Mouse (Mus musculus): ENCODE results near the gene Pcdh7.

Gene Pcdh7

DNA sequence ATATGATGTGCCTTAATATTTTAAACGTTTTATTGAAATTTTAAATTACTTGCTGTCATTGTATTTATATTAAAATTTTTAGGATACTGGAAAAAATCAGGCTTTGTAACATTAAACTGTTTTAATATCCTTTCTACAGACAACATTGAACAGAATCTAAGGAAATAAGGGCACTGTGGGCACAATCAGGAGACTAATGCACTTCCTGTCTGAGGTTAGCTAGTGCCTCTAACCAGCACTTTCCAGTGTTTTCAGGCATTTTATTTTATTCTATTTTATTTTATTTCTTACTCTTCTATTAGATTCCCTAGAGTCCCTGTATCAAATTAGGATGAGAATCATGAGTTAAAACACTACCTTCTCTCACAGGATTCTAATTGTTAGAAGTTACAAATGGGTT, 28.1 kb downstream of the Pcdh7 start:
- DNase-seq (ENCODE audit: low spot score in 2 of 2): no peak

DNA sequence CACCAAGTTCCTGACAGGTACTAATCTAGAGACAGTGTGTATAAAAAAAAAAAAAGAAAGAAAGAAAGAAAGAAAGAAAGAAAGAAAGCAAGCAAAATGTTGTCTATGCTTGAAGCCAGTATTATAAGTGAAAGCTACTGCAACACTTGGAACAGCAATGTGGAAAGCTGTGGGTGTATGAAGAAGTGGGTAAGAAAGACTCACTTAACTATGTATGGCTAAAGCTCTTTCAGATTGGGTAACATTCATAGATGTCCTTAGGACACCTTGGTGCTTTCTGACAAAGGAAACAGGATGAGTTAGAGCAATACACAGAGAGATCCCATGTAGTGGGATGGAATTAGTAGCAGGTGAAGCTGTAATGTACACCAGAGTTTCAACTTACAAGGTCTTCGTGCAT, 32.6 kb downstream of the Pcdh7 start:
- DNase-seq (ENCODE audit: low spot score in 2 of 2): no peak

DNA sequence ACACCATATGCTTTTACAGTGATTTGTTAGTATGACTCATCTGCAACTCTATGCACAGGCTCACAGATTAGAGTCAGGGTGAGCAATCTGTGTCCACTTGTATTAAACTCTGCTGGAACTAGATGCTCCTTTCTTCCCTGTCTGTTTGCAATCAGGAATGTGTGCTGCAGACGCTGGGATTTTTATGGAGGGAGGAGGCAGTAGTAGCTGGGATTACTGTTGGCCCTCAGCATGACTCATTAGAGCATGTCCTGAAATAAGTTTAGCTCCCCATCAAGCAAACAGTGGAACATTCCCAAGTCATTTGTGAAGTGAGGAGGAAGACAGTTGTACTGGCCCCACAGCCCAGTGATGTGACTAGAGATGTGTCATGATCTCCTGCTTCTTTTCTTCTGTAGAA, 38.0 kb downstream of the Pcdh7 start:
- DNase-seq (ENCODE audit: low spot score in 2 of 2): no peak

DNA sequence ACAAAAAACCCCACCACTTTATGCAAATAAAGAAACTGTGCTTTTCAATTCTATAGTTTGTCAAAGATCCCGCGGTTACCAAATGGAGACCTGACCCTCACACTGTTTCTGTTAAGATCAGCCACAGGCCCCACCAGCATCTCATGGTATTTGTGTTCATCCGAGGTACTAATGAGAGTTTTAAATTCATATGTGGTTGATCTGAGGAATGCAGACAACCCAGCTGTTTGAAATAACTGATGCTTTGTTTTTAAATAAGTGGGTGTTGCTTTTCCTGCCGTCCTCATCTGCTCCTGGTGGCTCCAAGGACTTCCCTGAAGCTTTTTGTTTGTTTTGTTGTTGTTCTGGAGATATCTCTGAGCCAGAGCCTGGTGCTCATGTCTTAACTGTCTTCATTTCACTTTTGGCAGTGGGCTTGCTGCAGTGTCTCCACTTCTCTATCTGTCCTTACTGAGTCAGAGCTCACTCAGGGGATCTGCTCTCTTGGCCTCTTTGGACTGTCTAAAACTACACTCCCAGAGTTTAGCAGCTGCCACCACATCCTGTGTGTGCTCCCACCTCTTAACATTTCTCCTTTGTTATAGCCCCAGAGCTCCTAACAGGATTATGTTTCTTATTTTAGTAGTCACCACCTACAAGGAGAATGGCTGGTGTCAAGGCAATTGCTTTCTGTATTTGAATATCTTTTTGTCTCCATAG, 39.1 kb downstream of the Pcdh7 start:
- no peak for DNase-seq (ENCODE audit: low spot score in 2 of 2)

DNA sequence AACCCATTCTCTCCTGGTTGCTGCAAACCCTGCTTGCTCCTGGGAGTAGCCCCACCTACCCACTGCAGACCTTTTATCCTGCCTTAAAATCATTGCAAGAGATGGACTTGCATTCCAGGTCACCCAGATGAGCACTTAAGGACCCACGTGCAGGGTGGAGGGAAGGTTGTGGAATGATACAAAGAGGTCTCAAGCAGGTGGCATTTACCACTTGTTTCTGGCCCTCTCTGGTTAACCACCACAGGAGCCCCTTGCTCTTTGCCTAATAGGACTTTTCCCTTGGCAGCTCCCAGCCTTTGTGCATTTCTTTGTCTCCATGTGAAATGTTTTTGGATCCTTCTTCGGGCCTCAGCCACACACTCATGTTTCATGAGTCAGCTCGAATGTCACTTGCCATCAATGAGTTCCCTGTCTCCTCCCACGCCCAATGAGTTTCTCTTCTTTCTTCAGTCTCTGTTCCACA, 39.7 kb downstream of the Pcdh7 start:
- DNase-seq (ENCODE audit: low spot score in 2 of 2): no peak

DNA sequence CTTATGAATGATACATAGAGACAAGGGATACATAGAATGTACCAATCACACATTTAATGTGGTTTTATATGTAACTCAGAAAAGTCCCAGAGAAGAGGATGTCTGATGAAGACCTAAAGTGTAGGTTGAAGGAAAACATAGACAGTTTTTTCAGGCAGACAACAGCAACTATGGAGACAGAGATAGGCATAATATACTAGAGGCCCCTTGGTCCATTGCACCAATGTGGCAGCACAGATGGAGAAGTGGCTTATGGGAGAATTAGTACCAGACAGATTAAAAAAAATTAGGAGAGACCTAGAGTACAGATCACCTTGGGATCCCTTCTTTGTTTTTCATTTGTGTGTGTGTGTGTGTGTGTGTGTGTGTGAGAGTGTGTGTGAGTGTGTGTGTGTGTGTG, 41.2 kb downstream of the Pcdh7 start:
- DNase-seq (ENCODE audit: low spot score in 2 of 2): no peak

DNA sequence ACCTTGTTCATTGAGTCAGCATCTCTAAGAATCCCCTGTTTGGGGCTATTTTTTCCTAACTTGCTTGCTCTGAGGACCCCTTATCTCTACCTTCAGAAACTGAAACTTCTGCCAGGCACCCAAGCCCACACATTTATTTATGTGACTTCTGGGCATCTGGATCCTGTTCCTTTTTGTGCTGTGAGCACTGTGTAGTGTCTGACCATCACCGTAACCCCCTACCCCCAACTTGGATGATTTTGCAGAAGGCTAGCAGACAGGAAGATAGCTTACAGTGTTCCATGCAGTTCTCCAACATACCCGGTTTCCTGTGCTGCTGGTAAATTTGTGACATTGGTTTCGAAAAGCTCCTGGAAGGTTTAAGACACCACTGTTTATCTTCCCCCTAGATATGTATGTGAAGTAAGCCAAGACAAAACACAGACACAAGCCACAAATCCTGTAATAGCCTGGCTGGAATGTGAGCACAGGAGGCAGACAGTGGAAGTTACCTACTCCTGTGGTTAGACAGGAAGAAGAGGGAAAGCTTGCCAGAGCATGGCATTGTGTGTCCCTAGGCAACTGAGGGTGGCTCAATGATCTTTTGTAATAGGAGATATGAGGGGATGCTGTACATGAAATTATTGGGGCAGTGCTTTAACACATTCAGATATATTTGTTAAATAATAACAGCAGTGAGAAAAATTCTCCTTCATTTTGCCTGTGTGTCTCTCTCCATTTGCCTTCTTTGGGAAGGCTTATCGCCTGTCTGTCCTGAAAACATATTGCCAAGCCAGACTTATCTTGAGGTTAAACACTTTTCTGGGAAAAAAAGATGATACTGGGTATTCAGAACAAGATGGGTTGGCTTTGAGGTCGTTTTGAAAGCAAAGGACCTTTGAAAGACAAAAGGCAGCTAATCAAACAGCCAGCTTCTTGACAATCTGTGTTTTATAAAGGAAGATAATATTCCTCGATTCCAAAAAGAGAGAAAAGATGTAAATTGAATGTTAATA, 42.6 kb downstream of the Pcdh7 start:
- no peak for DNase-seq (ENCODE audit: low spot score in 2 of 2)

DNA sequence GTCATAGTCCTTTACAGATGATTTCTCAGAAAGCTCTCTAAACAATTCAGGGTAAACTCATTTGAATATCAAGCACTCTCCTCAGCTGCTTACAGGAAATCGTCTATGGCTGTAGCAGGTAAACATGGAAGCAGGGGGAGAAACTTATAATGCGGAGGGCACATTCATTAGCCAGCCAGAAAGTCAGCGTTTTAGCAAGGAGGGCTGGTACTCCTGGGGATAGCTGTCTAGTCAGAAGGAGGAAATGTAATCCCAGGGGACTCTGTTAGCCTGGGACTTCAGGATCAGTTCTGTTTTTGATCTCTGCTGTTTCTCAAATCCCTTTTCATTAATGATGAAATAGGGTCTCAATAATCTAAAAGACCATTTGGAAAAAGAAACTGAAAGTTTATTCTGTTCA, 47.6 kb downstream of the Pcdh7 start:
- DNase-seq (ENCODE audit: low spot score in 2 of 2): no peak

DNA sequence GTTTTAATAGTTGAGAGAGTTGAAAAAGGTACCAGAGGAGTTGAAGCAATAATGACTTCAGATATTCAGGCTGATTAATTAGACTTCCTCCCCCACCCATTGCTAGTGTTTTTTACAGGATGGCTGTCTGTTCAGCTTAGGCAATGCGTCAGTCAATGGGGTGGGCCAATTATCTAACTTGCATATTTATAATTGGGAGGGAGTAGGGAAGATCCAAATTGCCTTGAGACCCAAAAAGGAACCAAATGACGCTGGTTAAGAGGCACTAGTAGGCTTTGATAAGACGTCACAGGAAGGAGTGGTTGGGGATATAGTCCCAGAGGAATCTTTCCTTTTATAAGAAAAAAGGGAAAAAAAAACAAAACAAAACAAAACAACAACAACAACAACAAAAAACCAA, 49.6 kb downstream of the Pcdh7 start:
- no peak for DNase-seq (ENCODE audit: low spot score in 2 of 2)

DNA sequence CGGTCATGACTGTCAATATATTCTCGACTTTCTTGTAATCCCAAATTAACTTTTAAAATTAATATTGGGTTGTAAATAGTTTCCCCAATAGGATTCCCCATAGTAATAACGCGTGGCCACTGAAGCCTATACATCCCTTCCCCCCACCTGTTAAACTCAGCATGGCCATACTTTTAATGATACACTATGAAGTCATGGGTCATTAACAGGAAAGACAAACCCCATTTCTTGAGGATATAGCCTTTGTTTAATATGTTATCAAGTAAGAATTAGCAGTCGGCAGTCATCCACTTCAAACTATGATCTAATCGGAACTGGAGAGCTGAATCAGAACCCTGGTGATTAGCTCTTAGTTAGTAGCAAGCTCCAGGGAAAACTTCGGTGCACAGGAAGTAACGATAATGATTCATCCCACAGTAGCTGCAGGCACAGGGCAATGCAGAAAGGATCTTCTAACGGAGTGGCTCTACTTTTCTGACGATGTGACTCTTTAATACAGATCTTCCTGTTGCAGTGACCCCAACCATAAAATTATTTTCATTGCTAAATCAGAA, 50.8 kb downstream of the Pcdh7 start:
- DNase-seq (ENCODE audit: low spot score in 2 of 2): no peak

DNA sequence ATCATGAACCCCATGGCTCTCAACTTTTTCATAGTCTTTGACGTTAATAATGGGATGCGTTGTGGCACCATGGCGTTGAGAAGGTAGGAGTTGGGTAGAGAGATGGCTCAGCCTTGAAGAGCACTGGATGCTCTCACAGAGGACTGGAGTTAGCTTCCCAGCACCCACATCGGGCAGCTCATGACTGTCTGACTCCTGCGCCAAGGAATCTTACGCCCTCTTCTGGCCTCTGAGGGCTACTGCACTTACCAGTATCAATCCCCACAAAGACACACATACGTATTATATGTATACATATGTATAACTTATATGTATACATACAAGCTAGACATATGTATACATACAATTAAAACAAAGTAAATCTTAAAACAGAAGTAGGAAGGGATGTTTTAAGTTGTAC, 51.9 kb downstream of the Pcdh7 start:
- no peak for DNase-seq (ENCODE audit: low spot score in 2 of 2)

DNA sequence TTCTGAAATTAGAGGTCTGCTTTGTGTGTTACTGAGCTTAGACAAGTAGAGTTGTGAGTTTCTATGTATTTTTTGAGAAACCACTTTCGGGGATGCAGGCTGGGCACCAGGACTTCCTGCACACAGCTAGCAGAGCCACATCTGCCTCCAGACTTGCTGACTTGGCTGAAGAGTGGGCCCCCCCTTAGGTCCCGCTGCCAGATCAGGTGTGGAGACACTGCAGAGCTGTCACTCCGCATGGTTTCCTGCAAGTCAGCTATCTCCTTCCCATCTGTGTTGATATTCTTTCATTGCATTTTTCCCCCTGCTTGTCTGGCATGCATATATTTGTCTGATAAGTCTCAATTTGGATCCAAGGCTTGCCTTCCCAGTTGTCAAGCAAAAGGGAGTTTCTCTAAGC, 52.6 kb downstream of the Pcdh7 start:
- DNase-seq (ENCODE audit: low spot score in 2 of 2): no peak

DNA sequence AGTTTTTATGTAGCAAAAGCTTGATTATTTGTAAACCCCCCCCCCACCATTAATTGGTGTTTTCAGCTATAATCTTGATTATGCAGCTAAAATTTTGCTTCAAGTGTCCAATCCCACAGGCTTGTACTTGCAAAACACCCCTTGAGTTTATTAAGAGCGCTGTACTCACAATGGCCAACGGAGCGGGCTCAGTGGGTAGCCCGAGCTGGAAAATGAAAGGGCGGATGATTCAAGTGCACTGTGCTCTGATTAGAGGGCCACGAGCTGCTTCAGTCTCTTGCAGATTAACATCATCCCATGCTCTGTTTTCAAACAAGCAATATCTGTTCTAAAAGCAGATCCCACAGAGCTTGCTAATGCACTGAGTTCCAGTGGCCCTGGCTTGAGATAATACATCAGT, 53.4 kb downstream of the Pcdh7 start:
- DNase-seq (ENCODE audit: low spot score in 2 of 2): no peak

DNA sequence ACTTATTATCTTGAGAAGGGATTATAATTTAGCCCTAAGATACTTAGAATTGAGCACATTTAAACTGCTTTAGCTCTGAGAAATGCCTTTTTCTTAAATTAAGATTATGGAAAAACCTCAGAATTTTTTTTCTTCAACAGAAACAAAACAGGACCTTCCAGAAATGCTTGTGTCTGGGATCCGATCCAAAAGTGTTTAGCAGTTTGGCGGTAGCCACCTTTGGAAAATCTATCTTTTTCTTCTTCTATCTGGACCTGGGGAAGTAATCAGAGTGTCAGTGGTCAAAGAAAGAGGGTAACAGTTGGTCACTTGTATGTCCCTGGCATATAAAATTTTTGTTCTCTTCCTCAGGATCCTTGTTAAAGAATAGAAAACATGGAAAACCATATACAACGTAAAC, 54.9 kb downstream of the Pcdh7 start:
- no peak for DNase-seq (ENCODE audit: low spot score in 2 of 2)

DNA sequence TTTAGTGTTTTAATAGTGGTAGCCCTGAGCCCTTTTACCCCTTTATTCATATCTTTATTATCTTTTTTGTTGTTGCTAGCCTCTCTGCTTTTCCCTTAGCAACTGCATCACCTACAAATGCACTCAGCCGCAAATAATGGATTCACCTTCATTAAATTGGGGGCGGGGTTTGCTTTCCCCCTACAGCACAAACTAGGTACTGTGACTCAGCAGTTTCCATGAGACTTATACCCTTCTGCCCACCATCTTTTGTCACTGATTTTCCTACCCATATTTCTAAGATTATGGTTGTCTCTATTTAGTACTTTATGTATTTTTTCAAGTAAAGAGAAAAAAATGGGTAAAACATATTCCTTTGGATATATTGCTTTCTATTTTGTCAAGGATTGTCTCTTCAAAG, 56.7 kb downstream of the Pcdh7 start:
- no peak for DNase-seq (ENCODE audit: low spot score in 2 of 2)

DNA sequence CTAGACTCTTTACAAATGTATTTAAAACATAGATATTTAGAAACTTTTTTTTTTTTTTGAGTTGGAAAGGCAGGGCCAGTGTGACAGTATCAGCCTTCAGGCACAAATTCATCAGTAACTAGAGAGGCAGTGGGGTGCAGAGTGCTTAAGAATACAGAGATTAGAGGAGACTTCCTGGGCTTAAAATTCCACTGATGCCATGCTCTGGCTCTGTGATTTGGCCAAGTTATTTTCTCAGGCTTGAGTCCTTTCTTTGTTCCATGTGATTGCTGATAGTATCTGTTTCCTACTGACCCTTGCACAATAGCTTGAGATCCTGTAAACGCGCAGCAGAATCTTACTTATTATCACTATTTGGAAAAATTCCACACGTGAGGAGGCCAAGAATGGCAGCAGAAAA, 60.3 kb downstream of the Pcdh7 start:
- no peak for DNase-seq (ENCODE audit: low spot score in 2 of 2)

DNA sequence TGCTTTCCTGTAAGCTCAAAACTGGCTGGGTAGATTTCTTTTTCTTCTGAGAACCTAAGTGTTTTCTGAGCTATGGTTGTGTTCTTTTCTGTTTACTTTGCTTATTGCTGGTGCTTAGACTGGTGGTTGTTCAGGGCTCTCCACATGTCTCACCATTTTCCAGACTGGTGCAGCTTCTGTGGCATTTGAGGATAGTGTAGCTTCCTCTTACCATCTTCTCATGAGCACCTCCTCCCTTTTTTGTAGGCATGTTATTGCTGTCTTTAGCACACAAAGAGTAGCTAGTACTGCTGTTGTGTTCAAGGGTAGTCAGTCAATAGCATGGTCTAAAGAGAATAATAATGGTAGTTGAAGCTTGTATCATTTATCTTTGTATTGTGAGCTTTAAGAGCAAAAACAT, 62.2 kb downstream of the Pcdh7 start:
- no peak for DNase-seq (ENCODE audit: low spot score in 2 of 2)

DNA sequence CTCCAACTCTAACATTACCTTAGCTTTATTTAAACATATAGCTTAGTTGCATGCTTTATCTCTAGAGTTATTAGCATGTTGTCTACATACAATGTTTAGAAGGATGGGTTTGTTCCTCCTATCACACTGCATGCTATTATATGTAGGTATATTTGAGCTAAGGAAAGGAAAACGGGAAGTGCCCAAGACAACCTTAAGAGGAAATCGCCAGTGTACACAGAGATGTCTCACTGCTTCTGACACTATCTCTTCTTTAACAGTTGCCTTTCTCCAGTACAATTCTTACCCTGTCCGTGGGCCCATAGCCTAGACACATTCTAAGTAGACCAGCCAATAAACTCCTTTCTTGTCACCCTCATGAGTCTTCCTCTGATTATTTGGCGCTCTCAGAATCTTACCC, 62.8 kb downstream of the Pcdh7 start:
- DNase-seq (ENCODE audit: low spot score in 2 of 2): no peak

DNA sequence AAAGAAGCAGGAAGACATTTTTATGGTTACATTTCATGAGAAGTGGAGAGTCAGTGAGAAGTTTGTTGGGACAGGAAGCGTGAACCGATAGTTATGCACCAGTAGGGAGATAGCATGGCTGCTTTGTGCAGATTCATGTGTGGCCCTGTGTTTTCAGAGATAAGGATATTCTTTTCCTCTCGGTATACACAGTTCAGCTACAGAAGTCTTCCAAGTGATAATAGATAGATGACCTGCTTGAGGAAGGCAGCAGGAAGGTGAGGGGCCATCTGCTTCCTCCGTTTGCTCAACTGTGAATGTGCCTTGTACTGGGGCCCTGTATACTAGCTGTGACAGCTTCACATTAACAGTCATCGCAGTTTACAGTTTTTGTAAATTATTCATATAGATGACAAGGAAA, 64.2 kb downstream of the Pcdh7 start:
- peak in 1 of 2 experiments; percentile 14 for DNase-seq (ENCODE audit: low spot score in 2 of 2)

DNA sequence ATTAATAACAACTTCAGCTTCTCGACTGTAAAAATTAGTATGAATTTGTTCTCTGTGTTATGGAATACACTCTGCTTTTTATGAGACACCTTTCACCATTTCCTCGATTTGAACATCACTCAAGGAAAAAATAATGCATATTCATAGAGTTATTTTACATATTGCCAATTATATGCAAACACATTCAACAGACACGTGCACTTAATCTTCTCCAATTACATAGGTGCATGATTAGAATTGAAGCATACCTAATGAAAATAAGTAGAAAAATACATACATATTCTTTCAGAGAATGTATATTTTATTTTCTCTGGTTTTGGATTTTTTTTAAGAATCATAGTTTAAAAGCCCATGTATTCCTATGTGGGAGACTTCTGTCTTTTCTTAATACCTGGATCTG, 64.8 kb downstream of the Pcdh7 start:
- no peak for DNase-seq (ENCODE audit: low spot score in 2 of 2)

DNA sequence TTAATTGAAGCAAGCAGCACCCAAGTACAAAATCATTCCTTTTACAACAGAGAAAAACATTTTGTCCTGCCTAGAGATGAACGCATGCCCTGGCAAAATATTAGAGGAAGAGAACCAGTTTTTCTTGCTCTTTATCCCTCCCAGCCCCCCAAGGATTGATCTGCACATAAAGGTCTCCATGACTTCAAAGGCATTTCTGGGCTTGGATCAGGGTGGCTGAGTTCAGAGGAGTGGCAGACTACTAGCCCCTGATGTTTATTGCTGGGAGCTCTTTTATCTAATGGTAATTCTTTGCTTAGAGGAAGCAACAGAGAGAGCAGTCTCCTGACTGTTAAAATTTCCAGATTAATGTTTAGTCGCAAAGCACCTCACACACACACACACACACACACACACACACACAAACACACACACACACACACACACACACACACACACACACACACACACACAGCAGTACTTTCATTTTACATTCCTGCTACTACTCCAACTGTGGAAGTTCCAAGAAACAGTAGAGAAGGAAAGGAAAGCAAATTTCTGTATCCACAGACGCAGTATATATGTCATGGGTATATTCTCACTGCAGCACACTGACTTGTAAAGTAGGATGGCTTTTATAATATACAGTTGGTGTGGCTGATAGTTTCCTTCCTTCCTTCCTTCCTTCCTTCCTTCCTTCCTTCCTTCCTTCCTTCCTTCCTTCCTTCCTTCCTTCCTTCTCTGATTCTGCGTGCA, 71.2 kb downstream of the Pcdh7 start:
- DNase-seq (ENCODE audit: low spot score in 2 of 2): no peak

DNA sequence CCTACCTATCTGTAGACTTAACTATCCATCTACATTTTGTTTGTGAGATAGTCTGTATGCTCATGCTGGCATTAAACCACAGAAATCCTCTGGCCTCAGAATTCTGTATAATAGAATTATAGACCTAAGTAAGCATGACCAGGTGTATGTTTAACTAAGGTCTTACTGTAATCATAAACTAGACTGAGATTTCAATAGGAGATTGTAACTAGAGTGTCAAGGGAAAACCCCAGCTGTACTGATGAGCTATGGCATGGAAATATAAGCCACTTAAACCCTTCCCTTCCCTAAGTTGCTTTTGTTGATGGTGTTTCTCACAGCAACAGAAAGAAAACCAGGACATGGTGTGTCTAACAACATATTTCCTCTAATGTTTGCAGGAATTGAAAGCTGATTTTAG, 78.6 kb downstream of the Pcdh7 start:
- no peak for DNase-seq (ENCODE audit: low spot score in 2 of 2)

All from spleen, postnatal 10 days (tissue).